Mouse (Mus musculus) hindbrain, embryonic 11.5 days (tissue): Measurements from ENCODE around the gene Gtf3c5. TPM values are rescaled to one million over a fixed set of nuclear protein-coding genes. Genes with fewer than 3 reads are reported as not detected.

Experiments used
- ATAC-seq: fragments of 200-750 bp; cut with Nextera tagmentation; 2 replicates; pipeline ENCODE4 v1.8.0; 2017; ENCODE audit warnings: mild to moderate bottlenecking, moderate TSS enrichment, moderate library complexity; ENCODE audit not compliant: low FRiP score
- DNase-seq: peaks from one replicate; pipeline ENCODE4 v3.0.0-alpha.2; 2015; ENCODE audit warnings: low spot score
- H3K27ac ChIP-seq: fragments of 300-500 bp; sonication (generic); 2 replicates; pipeline ENCODE4 v1.5.1; 2014; ENCODE audit warnings: mild to moderate bottlenecking, low read depth, low read length
- H3K27me3 ChIP-seq: fragments of 300-500 bp; sonication (generic); 2 replicates; pipeline ENCODE4 v1.6.1; 2014; ENCODE audit warnings: mild to moderate bottlenecking, low read length, moderate library complexity, mixed read lengths; ENCODE audit not compliant: control insufficient read depth, insufficient read depth
- H3K36me3 ChIP-seq: fragments of 300-500 bp; sonication (generic); 2 replicates; pipeline ENCODE4 v1.6.1; 2014; ENCODE audit warnings: mild to moderate bottlenecking, low read length, moderate library complexity, mixed read lengths; ENCODE audit not compliant: control insufficient read depth, insufficient read depth
- H3K4me1 ChIP-seq: fragments of 300-500 bp; sonication (generic); replicated peaks from 2 replicates; pipeline ENCODE4 v1.6.1; 2014; ENCODE audit warnings: low read length, mixed read lengths; ENCODE audit not compliant: control insufficient read depth, insufficient read depth
- H3K4me2 ChIP-seq: fragments of 300-500 bp; sonication (generic); replicated peaks from 2 replicates; pipeline ENCODE4 v1.6.1; 2014; ENCODE audit warnings: mild to moderate bottlenecking, low read depth, low read length
- H3K4me3 ChIP-seq: fragments of 300-500 bp; sonication (generic); 2 replicates; pipeline ENCODE4 v1.5.1; 2014; ENCODE audit warnings: low read depth, low read length
- H3K9ac ChIP-seq: fragments of 300-500 bp; sonication (generic); 2 replicates; pipeline ENCODE4 v1.6.1; 2014; ENCODE audit warnings: low read depth, low read length
- H3K9me3 ChIP-seq: fragments of 300-500 bp; sonication (generic); 2 replicates; pipeline ENCODE4 v1.6.1; 2016; ENCODE audit warnings: low read length; ENCODE audit not compliant: control insufficient read depth
- WGBS: fragments of 180-500 bp; shearing (Covaris S2); extraction: QIAGEN DNeasy Blood & Tissue Kit; methylation state at CpG from one replicate; pipeline ENCODE4 v1.1.7; 2014; 5-methylcytosine and 5-hydroxymethylcytosine counted together
- polyA plus RNA-seq: library from polyadenylated mRNA; unstranded; fragments of >200 nt; fragmentation: Nextera tagmentation; extraction: Ambion mirVana; gene quantifications from 2 replicates; pipeline ENCODE4 v1.2.1, GENCODE M21; 2014

Gtf3c5 gene
- polyA plus RNA-seq, 1 experiment from 2014 or later, result 38.2 TPM

- no peak overlapping the region for H3K4me3 ChIP-seq
- H3K27ac ChIP-seq, result no peak overlapping the region
- H3K9me3 ChIP-seq, result no peaks in the 10 kb centered on the region
- no peaks in the 10 kb centered on the region for H3K27me3 ChIP-seq
- no peaks in the 10 kb centered on the region for H3K4me1 ChIP-seq
- H3K36me3 ChIP-seq, result no peaks in the 10 kb centered on the region
- WGBS, result 57% methylated on average over 10 of the region's 10 CpGs
- H3K9ac ChIP-seq, result no peak overlapping the region
- ATAC-seq, result no peak
- DNase-seq, result no peak
- H3K4me2 ChIP-seq, result no peak overlapping the region
Observed at GRCm38 (mm10) chr2:28612436-28613063, 29.0 kb upstream of the Gtf3c5 start.

GRCm38 (mm10) chr2:28611407-28611787, 27.8 kb upstream of the Gtf3c5 start:
- DNase-seq (no peak), ATAC-seq (no peak)
- H3K4me2 ChIP-seq, result no peak overlapping the region
- 84% methylated on average over 17 of the region's 17 CpGs for WGBS
- H3K27ac ChIP-seq, result no peak overlapping the region
- no peaks in the 10 kb centered on the region for H3K4me1 ChIP-seq
- no peak overlapping the region for H3K9ac ChIP-seq
- no peaks in the 10 kb centered on the region for H3K9me3 ChIP-seq
- no peaks in the 10 kb centered on the region for H3K36me3 ChIP-seq
- H3K4me3 ChIP-seq, result no peak overlapping the region
- H3K27me3 ChIP-seq, result no peaks in the 10 kb centered on the region; the same call in 1 of the 2 replicates

- Histone ChIP-seq H3K27ac (no peak overlapping the region), H3K4me1 (no peaks in the 10 kb centered on the region), H3K36me3 (no peaks in the 10 kb centered on the region), H3K4me3 (no peak overlapping the region), H3K9ac (no peak overlapping the region), H3K9me3 (no peaks in the 10 kb centered on the region), H3K4me2 (no peak overlapping the region), H3K27me3 (no peaks in the 10 kb centered on the region; the same call in 1 of the 2 replicates)
- ATAC-seq, result no peak
- 55% methylated on average over 12 of the region's 12 CpGs for WGBS
- DNase-seq, result peak; percentile 19
Observed at GRCm38 (mm10) chr2:28610716-28611406, 27.3 kb upstream of the Gtf3c5 start.

GRCm38 (mm10) chr2:28609851-28610250, 26.3 kb upstream of the Gtf3c5 start:
- no peaks in the 10 kb centered on the region for H3K4me1 ChIP-seq
- H3K27ac ChIP-seq, result no peak overlapping the region
- no peak for ATAC-seq
- 88% methylated on average over 10 of the region's 10 CpGs for WGBS
- no peak for DNase-seq
- no peaks in the 10 kb centered on the region for H3K36me3 ChIP-seq
- no peaks in the 10 kb centered on the region for H3K9me3 ChIP-seq
- no peak overlapping the region for H3K4me2 ChIP-seq
- no peak overlapping the region for H3K9ac ChIP-seq
- H3K4me3 ChIP-seq, result no peak overlapping the region
- H3K27me3 ChIP-seq, result no peaks in the 10 kb centered on the region; the same call in 1 of the 2 replicates

GRCm38 (mm10) chr2:28607341-28608165, 24.0 kb upstream of the Gtf3c5 start:
- 48% methylated on average over 10 of the region's 10 CpGs for WGBS
- H3K4me1 ChIP-seq, result no peaks in the 10 kb centered on the region
- DNase-seq (no peak), ATAC-seq (no peak)
- H3K27me3 ChIP-seq, result no peaks in the 10 kb centered on the region; the same call in 1 of the 2 replicates
- no peak overlapping the region for H3K27ac ChIP-seq
- H3K4me2 ChIP-seq, result no peak overlapping the region
- no peak overlapping the region for H3K9ac ChIP-seq
- no peak overlapping the region for H3K4me3 ChIP-seq
- H3K9me3 ChIP-seq, result no peaks in the 10 kb centered on the region
- H3K36me3 ChIP-seq, result no peaks in the 10 kb centered on the region

- Histone ChIP-seq H3K9ac (no peak overlapping the region), H3K27ac (no peak overlapping the region), H3K27me3 (no peaks in the 10 kb centered on the region; the same call in 1 of the 2 replicates), H3K4me2 (no peak overlapping the region), H3K4me3 (no peak overlapping the region), H3K9me3 (no peaks in the 10 kb centered on the region), H3K36me3 (no peaks in the 10 kb centered on the region), H3K4me1 (no peaks in the 10 kb centered on the region)
- 65% methylated on average over 8 of the region's 8 CpGs for WGBS
- peak; percentile 28 for DNase-seq
- no peak for ATAC-seq
Observed at GRCm38 (mm10) chr2:28606601-28607340, 23.2 kb upstream of the Gtf3c5 start.

GRCm38 (mm10) chr2:28605789-28606541, 22.4 kb upstream of the Gtf3c5 start:
- no peaks in the 10 kb centered on the region for H3K36me3 ChIP-seq
- WGBS, result 77% methylated on average over 14 of the region's 14 CpGs
- no peak overlapping the region for H3K4me3 ChIP-seq
- ATAC-seq, result no peak
- no peak for DNase-seq
- no peaks in the 10 kb centered on the region for H3K4me1 ChIP-seq
- no peaks in the 10 kb centered on the region for H3K9me3 ChIP-seq
- no peaks in the 10 kb centered on the region; the same call in 1 of the 2 replicates for H3K27me3 ChIP-seq
- H3K27ac ChIP-seq, result no peak overlapping the region
- H3K4me2 ChIP-seq, result no peak overlapping the region
- no peak overlapping the region for H3K9ac ChIP-seq

- H3K4me1 ChIP-seq, result no peaks in the 10 kb centered on the region
- DNase-seq, result no peak
- no peak overlapping the region for H3K27ac ChIP-seq
- H3K36me3 ChIP-seq, result no peaks in the 10 kb centered on the region
- H3K9ac ChIP-seq, result no peak overlapping the region
- H3K9me3 ChIP-seq, result no peaks in the 10 kb centered on the region
- 94% methylated on average over 5 of the region's 5 CpGs for WGBS
- H3K4me2 ChIP-seq, result no peak overlapping the region
- H3K4me3 ChIP-seq, result no peak overlapping the region
- H3K27me3 ChIP-seq, result no peaks in the 10 kb centered on the region; the same call in 1 of the 2 replicates
- no peak for ATAC-seq
Observed at GRCm38 (mm10) chr2:28603542-28603941, 20.0 kb upstream of the Gtf3c5 start.
